Mouse (Mus musculus) thymus, adult 2 months (tissue): Measurements from ENCODE around the gene Snw1. TPM values are rescaled to one million over a fixed set of nuclear protein-coding genes. Genes with fewer than 3 reads are reported as not detected.

Source experiments
- DNase-seq: peaks from one replicate; pipeline ENCODE4 v3.0.0; 2021
- H3K27ac ChIP-seq: fragments of 200-500 bp; 2 replicates; pipeline ENCODE4 v1.5.1; 2012; ENCODE audit warnings: low read length, control low read depth; ENCODE audit not compliant: control insufficient read depth, insufficient read depth
- H3K27me3 ChIP-seq: fragments of 200-500 bp; 2 replicates; pipeline ENCODE4 v1.6.1; 2012; ENCODE audit warnings: mild to moderate bottlenecking, low read length, moderate library complexity, mixed read lengths; ENCODE audit not compliant: control insufficient read depth, insufficient read depth
- H3K36me3 ChIP-seq: fragments of 200-500 bp; 2 replicates; pipeline ENCODE4 v1.6.1; 2012; ENCODE audit warnings: mild to moderate bottlenecking, low read length, moderate library complexity; ENCODE audit not compliant: control insufficient read depth, insufficient read depth
- H3K4me1 ChIP-seq: fragments of 200-500 bp; replicated peaks from 2 replicates; pipeline ENCODE4 v1.6.1; 2012; ENCODE audit warnings: low read length; ENCODE audit not compliant: control insufficient read depth, insufficient read depth
- H3K4me3 ChIP-seq: fragments of 200-500 bp; 2 replicates; pipeline ENCODE4 v1.5.1; 2012; ENCODE audit warnings: mild to moderate bottlenecking, low read length, control low read depth, moderate library complexity; ENCODE audit not compliant: control insufficient read depth, insufficient read depth
- CTCF ChIP-seq: fragments of 200-500 bp; IDR thresholded peaks from 2 replicates; pipeline ENCODE4 v1.5.1; 2012; ENCODE audit warnings: mild to moderate bottlenecking, control low read depth, low read length, moderate library complexity, borderline replicate concordance; ENCODE audit not compliant: control insufficient read depth, poor library complexity, insufficient read depth; ENCODE audit errors: extremely low read depth
- POLR2A ChIP-seq: fragments of 200-500 bp; IDR thresholded peaks from 2 replicates; pipeline ENCODE4 v1.6.1; 2012; ENCODE audit warnings: mild to moderate bottlenecking, low read length, control low read depth, moderate library complexity; ENCODE audit not compliant: control insufficient read depth, poor library complexity, insufficient read depth; ENCODE audit errors: extremely low read depth
- WGBS: fragments of 180-500 bp; shearing (Covaris S2); methylation state at CpG from one replicate; pipeline ENCODE4 v1.1.7; 2018; 5-methylcytosine and 5-hydroxymethylcytosine counted together
- polyA plus RNA-seq: library from polyadenylated mRNA; depleted of rRNA; stranded (reverse); fragments of >200 nt; gene quantifications from 2 replicates; pipeline ENCODE4 v1.2.3, GENCODE M21; 2012; rRNA removed

Gene Snw1
- polyA plus RNA-seq, 1 experiment: 16.8 TPM

- TF ChIP-seq CTCF (no peak), POLR2A (no peak)
- 10% methylated on average over 7 of the region's 7 CpGs for WGBS
- H3K4me3 ChIP-seq: no peak overlapping the region
- no peak overlapping the region for H3K27ac ChIP-seq
- H3K36me3 ChIP-seq: no peaks in the 10 kb centered on the region
- H3K4me1 ChIP-seq: peaks cover 8% of the 10 kb centered on the region
- DNase-seq: no peak
- no peaks in the 10 kb centered on the region; the same call in 1 of the 2 replicates for H3K27me3 ChIP-seq
These were observed 61.1 kb downstream of the Snw1 start for GRCm38 (mm10) chr12:87410999-87411398.

GRCm38 (mm10) chr12:87409123-87409522 is 63.0 kb downstream of the Snw1 start:
- Histone ChIP-seq H3K4me1 (peaks cover 8% of the 10 kb centered on the region), H3K36me3 (no peaks in the 10 kb centered on the region), H3K27ac (no peak overlapping the region), H3K4me3 (no peak overlapping the region), H3K27me3 (no peaks in the 10 kb centered on the region; the same call in 1 of the 2 replicates)
- 93% methylated on average over 4 of the region's 4 CpGs for WGBS
- no peak for DNase-seq
- TF ChIP-seq POLR2A: no peak
- no peak for TF ChIP-seq CTCF

- H3K27ac ChIP-seq: no peak overlapping the region
These were observed 64.0 kb downstream of the Snw1 start for GRCm38 (mm10) chr12:87407869-87408605.

GRCm38 (mm10) chr12:87405721-87406120 is 66.4 kb downstream of the Snw1 start:
- DNase-seq: no peak
- Histone ChIP-seq H3K4me3 (no peak overlapping the region), H3K4me1 (peaks cover 5% of the 10 kb centered on the region), H3K36me3 (no peaks in the 10 kb centered on the region), H3K27ac (no peak overlapping the region), H3K27me3 (no peaks in the 10 kb centered on the region; the same call in 1 of the 2 replicates)
- no peak for TF ChIP-seq POLR2A
- TF ChIP-seq CTCF: no peak
- WGBS: 90% methylated on average over 3 of the region's 3 CpGs

More at GRCm38 (mm10) chr12:87407869-87408605, 64.0 kb downstream of the Snw1 start:
- Histone ChIP-seq H3K36me3 (no peaks in the 10 kb centered on the region), H3K4me3 (no peak overlapping the region), H3K27me3 (no peaks in the 10 kb centered on the region; the same call in 1 of the 2 replicates), H3K4me1 (peaks cover 8% of the 10 kb centered on the region)
- DNase-seq: no peak
- WGBS: 13% methylated on average over 21 of the region's 21 CpGs
- TF ChIP-seq CTCF (no peak), POLR2A (no peak)

- TF ChIP-seq CTCF: no peak
- no peak for TF ChIP-seq POLR2A
- H3K27me3 ChIP-seq: no peaks in the 10 kb centered on the region; the same call in 1 of the 2 replicates
- H3K27ac ChIP-seq: no peak overlapping the region
- no peak overlapping the region for H3K4me3 ChIP-seq
- peaks cover 5% of the 10 kb centered on the region; the same call in 1 of the 2 replicates for H3K4me1 ChIP-seq
- no peak for DNase-seq
- 77% methylated on average over 4 of the region's 4 CpGs for WGBS
- H3K36me3 ChIP-seq: no peaks in the 10 kb centered on the region
These were observed 66.9 kb downstream of the Snw1 start for GRCm38 (mm10) chr12:87405165-87405564.

- Histone ChIP-seq H3K27ac (no peak overlapping the region), H3K36me3 (no peaks in the 10 kb centered on the region), H3K4me3 (no peak overlapping the region), H3K27me3 (no peaks in the 10 kb centered on the region), H3K4me1 (no peaks in the 10 kb centered on the region)
- no peak for DNase-seq
- WGBS: 91% methylated on average over 6 of the region's 6 CpGs
- TF ChIP-seq POLR2A (no peak), CTCF (no peak)
These were observed 70.2 kb downstream of the Snw1 start for GRCm38 (mm10) chr12:87401883-87402282.

- 77% methylated on average over 10 of the region's 10 CpGs for WGBS
- H3K4me3 ChIP-seq: no peak overlapping the region
- H3K4me1 ChIP-seq: no peaks in the 10 kb centered on the region
- H3K36me3 ChIP-seq: no peaks in the 10 kb centered on the region
- no peaks in the 10 kb centered on the region for H3K27me3 ChIP-seq
- TF ChIP-seq CTCF (no peak), POLR2A (no peak)
- no peak for DNase-seq
- H3K27ac ChIP-seq: no peak overlapping the region
These were observed 72.8 kb downstream of the Snw1 start for GRCm38 (mm10) chr12:87399119-87399819.

Other genes with a start within 250 kb of the Snw1 start
- 0.54 and 0.86 TPM in 2 replicates for gene Noxred1, start 233.5 kb downstream of the Snw1 start, polyA plus RNA-seq
- 34.5 and 37.6 TPM in 2 replicates for gene Vipas39, start 206.0 kb downstream of the Snw1 start, polyA plus RNA-seq
- gene Ahsa1, start 205.8 kb downstream of the Snw1 start, polyA plus RNA-seq: 63.8 and 64.5 TPM in 2 replicates
- gene Ism2, start 172.6 kb downstream of the Snw1 start, polyA plus RNA-seq: 0.05 TPM in 1 of 2 replicates, not detected in the other
- 9.2 and 10.2 TPM in 2 replicates for gene Sptlc2, start 83.9 kb downstream of the Snw1 start, polyA plus RNA-seq
- 10.5 and 17.5 TPM in 2 replicates for gene Slirp, start 28.4 kb downstream of the Snw1 start, polyA plus RNA-seq
- 36.1 and 42.7 TPM in 2 replicates for gene Alkbh1, start 28.3 kb downstream of the Snw1 start, polyA plus RNA-seq
- not detected in 2 replicates for gene Gm5788, start 22.4 kb upstream of the Snw1 start, polyA plus RNA-seq
- gene Gm8300, start 42.0 kb upstream of the Snw1 start, polyA plus RNA-seq: not detected in 2 replicates
- gene Oog1, start 130.4 kb upstream of the Snw1 start, polyA plus RNA-seq: 0.07 TPM in 1 of 2 replicates, not detected in the other
- not detected in 2 replicates for gene Gm4027, start 146.6 kb upstream of the Snw1 start, polyA plus RNA-seq
- gene Gm16381, start 172.3 kb upstream of the Snw1 start, polyA plus RNA-seq: not detected in 2 replicates